ENCODE assay signal across 7 mouse cellular contexts in the genomic region with DNA sequence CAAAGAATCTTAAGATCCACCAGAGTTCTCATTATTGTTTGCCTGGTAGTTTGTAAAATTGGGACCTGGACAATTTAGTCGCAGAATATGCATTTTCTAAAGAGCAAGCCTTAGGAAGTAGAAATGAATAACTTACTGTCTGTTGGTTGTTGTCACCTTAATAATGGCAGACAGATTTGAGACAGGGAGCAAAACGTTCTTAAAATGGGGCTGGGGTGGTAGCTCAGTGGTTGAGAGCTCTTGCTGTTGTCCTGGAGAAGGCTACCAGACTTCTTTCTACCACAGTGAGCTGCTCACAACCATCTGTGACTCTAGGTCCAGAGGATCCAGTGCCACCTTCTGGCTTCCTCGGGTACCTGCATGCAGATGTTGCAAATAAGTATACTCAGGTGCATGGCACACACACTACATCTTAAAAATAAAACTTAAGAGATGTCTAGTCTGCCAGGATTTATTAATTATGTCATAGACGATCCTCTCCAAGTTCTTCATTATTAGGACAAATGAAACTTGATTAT. TPM values are rescaled to one million over a fixed set of nuclear protein-coding genes. Genes with fewer than 3 reads are reported as not detected.
DNase-seq lines count a peak whose midpoint lies in the region; ATAC-seq and TF ChIP-seq lines count a peak whose summit lies in the region.

No protein-coding gene starts in this region.

- no peaks in the 10 kb centered on the region for H3K27me3 ChIP-seq in G1E (ENCODE audit: insufficient read depth, low read length)
- H3K27me3 ChIP-seq in forebrain, embryonic 15.5 days, result no peaks in the 10 kb centered on the region
- H3K27me3 ChIP-seq in small intestine, adult 2 months (ENCODE audit: control insufficient read depth, insufficient read depth, low read length), result no peaks in the 10 kb centered on the region

- no peaks in the 10 kb centered on the region for H3K9me3 ChIP-seq in G1E (replicated peaks)
- H3K9me3 ChIP-seq in forebrain, embryonic 15.5 days, result no peaks in the 10 kb centered on the region

- ATAC-seq in G1E (ENCODE audit: extremely low read depth, insufficient number of reproducible peaks, low FRiP score, poor library complexity, severe bottlenecking), result peak; percentile 68
- no peak for ATAC-seq in forebrain, embryonic 15.5 days (replicated peaks)
- no peak for ATAC-seq in inflammation-experienced regulatory T-cells, adult 6 months

- WGBS in forebrain, embryonic 15.5 days, result 68% methylated on average over 4 of the region's 4 CpGs
- 63% methylated on average over 4 of the region's 4 CpGs for WGBS in small intestine, adult 2 months

- peaks cover 17% of the 10 kb centered on the region for H3K4me1 ChIP-seq in G1E (ENCODE audit: insufficient read depth, low read depth, low read length)
- peaks cover 21% of the 10 kb centered on the region for H3K4me1 ChIP-seq in forebrain, embryonic 15.5 days
- H3K4me1 ChIP-seq in small intestine, adult 2 months (ENCODE audit: control insufficient read depth, insufficient read depth, insufficient read length, low read length), result no peaks in the 10 kb centered on the region; the same call in 1 of the 2 replicates

- peak; percentile 31 for TF ChIP-seq CTCF in G1E (IDR thresholded peaks at IDR 0.05; ENCODE audit: low read depth, low read length)
- peak; percentile 43; the same call in 1 of the 2 replicates for TF ChIP-seq CTCF in brain, embryonic 14.5 days (IDR thresholded peaks at IDR 0.05; ENCODE audit: borderline replicate concordance, extremely low read depth, insufficient read depth, insufficient read length)
- TF ChIP-seq CTCF in small intestine, adult 2 months (IDR thresholded peaks at IDR 0.05; ENCODE audit: extremely low read depth, insufficient read length, insufficient replicate concordance, low read depth, low read length), result peak; percentile 53; the same call in 1 of the 2 replicates

- H3K9ac ChIP-seq in forebrain, embryonic 15.5 days (replicated peaks), result peak overlapping the region; percentile 97

- H3K4me3 ChIP-seq in G1E (ENCODE audit: low read depth, low read length), result peak overlapping the region; percentile 86
- peak overlapping the region; percentile 88 for H3K4me3 ChIP-seq in forebrain, embryonic 15.5 days
- no peak overlapping the region for H3K4me3 ChIP-seq in small intestine, adult 2 months (ENCODE audit: low read depth, low read length)

- no peak for TF ChIP-seq POLR2A in brain, embryonic 14.5 days (IDR thresholded peaks at IDR 0.05; ENCODE audit: borderline replicate concordance, extremely low read depth, insufficient read depth, insufficient read length, poor library complexity, severe bottlenecking)
- TF ChIP-seq POLR2A in small intestine, adult 2 months (IDR thresholded peaks at IDR 0.05; ENCODE audit: low read depth, low read length), result no peak

- DNase-seq in G1E (ENCODE audit: low spot score), result peak; percentile 22
- DNase-seq in brain, embryonic 14.5 days (ENCODE audit: low read depth), result peak; percentile 70
- DNase-seq in kidney, adult 9 months, result peak; percentile 38
- peak; percentile 16 for DNase-seq in lung, postnatal 14 days

- H3K27ac ChIP-seq in forebrain, embryonic 15.5 days (replicated peaks), result no peak overlapping the region
- H3K27ac ChIP-seq in small intestine, adult 2 months (ENCODE audit: insufficient read depth, low read depth, low read length), result no peak overlapping the region

- peak overlapping the region; percentile 71 for H3K4me2 ChIP-seq in forebrain, embryonic 15.5 days (replicated peaks)

- H3K36me3 ChIP-seq in G1E (replicated peaks), result peaks cover 39% of the 10 kb centered on the region
- peaks cover 37% of the 10 kb centered on the region for H3K36me3 ChIP-seq in forebrain, embryonic 15.5 days
- H3K36me3 ChIP-seq in small intestine, adult 2 months (ENCODE audit: control insufficient read depth, insufficient read depth, low read length), result peaks cover 20% of the 10 kb centered on the region

RNA-seq across cellular contexts. Expression of a gene that starts 1.0 kb away (rescaled TPM):
- total RNA-seq in G1E (2014; fragmentation: Nextera tagmentation) (82.1 and 83.3 TPM in 2 replicates), G1E (2017) (40.1 and 42.9 TPM in 2 replicates)
- polyA plus RNA-seq in G1E (2012), result 17.8 and 22.9 TPM in 2 replicates
- 41.5 and 53.8 TPM in 2 replicates for polyA plus RNA-seq in brain, embryonic 14.5 days (2012; rRNA removed)
- 42.2 and 43.0 TPM in 2 replicates for polyA plus RNA-seq in forebrain, embryonic 15.5 days (2015; fragmentation: Nextera tagmentation; extraction: Ambion mirVana)
- 1.9 and 2.7 TPM in 2 replicates for polyA plus RNA-seq in small intestine, adult 2 months (2012; rRNA removed)
- 10 to 100 TPM in 2 of 3 experiments, 1 to 10 TPM in 1; 9.8 to 10.6 (median 10.2) TPM for polyA plus RNA-seq in inflammation-experienced regulatory T-cells, adult 6 months (2017; shearing (Covaris generic))

Comparison
In these comparisons a context has a peak if more than half of its experiments do, and no peak if none do; other contexts are left out.
1. DNase-seq: peak in every context shown above with its lines; median percentile 70 in brain, embryonic 14.5 days; 38 in kidney, adult 9 months; 22 in G1E; 16 in lung, postnatal 14 days.